Comparison of ENCODE assay signal across 16 mouse cellular contexts in genomic region chr3:130291926-130292325, GRCm38 (mm10).
A peak's percentile ranks its signal among the peaks of the same experiment; 100 is the strongest.
DNase-seq lines count a peak whose midpoint lies in the region.
"Had no signal": no experiment of that assay in that cellular context is flagged by ENCODE, and none has a peak within 500 bp of the region (broad histone marks: within the 10 kb centered on the region; RNA-seq: fewer than 3 reads in every experiment).

No protein-coding gene starts in this region.

- DNase-seq in adrenal gland, adult (ENCODE audit: inconsistent age in 2 of 2, low spot score in 1 of 2): peak; percentile 59 to 88
- DNase-seq in adrenal gland, postnatal 4 days (ENCODE audit: low spot score in 2 of 2): no peak
- peak; percentile 31 for DNase-seq in adrenal gland, postnatal 10 days
- DNase-seq in adrenal gland, postnatal 36 days: peak; percentile 30 to 59
- no peak for DNase-seq in lung, adult 18-20 months
- DNase-seq in heart, adult 18-20 months: no peak
- DNase-seq: cerebellum, adult 11 months; cerebellum, adult 2 months; cerebellum, adult 9-11 months; cerebellum, postnatal 36 days; embryo, embryonic 11 days; gastrocnemius, postnatal 10 days; gastrocnemius, postnatal 36 days; heart, postnatal 14 days; heart, postnatal 4 days; kidney, adult 8-10 months had no signal

Comparison
In these comparisons a context has a peak if more than half of its experiments do, and no peak if none do; other contexts are left out.
1. DNase-seq: peak in adrenal gland, adult (2 of 2), adrenal gland, postnatal 10 days (single experiment) and adrenal gland, postnatal 36 days (2 of 2); none in adrenal gland, postnatal 4 days (0 of 2), lung, adult 18-20 months (0 of 2) and heart, adult 18-20 months (0 of 2).